Mouse (Mus musculus) stomach, postnatal 0 days (tissue): Measurements from ENCODE around the gene Lipc.

ENCODE experiments used
- CTCF ChIP-seq: IDR thresholded peaks from 2 replicates; pipeline ENCODE4 v1.5.1; 2016; ENCODE audit warnings: antibody characterized with exemption, low read depth, mild to moderate bottlenecking, moderate library complexity
- EP300 ChIP-seq: optimal IDR thresholded peaks from 2 replicates; pipeline ENCODE3; 2016; ENCODE audit warnings: antibody characterized with exemption

- TF ChIP-seq CTCF (no peak), EP300 (no peak)
Observed at GRCm38 (mm10) chr9:70751504-70752222, 200.4 kb downstream of the Lipc start.
